Mouse (Mus musculus): ENCODE measurements around the gene Tmem235.

DNA sequence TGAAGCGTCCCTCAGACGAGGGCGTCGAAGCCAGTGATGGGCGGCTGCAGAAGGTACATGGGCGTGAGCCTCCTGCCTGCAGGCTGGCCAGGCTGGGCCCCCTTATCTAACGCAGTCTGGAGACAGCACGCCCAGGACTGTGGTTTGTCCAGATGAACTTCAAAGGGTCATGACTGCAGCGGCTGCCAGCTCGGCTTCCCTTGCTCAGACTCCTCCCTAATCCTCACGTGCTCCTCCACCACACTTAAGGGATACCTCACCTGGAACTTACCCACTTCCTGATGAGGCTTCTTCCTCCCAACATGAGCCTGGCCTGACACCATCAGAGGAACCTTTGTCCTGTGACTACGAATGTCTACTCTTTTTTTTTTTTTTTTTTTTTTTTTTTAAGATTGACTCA, 54.0 kb downstream of the Tmem235 start:
- no peak for TF ChIP-seq CTCF (IDR thresholded peaks at IDR 0.05; ENCODE audit: control insufficient read depth, insufficient read depth, insufficient replicate concordance, low read depth, low read length)
- TF ChIP-seq POLR2A (IDR thresholded peaks at IDR 0.05; ENCODE audit: control insufficient read depth, low read depth, low read length): no peak
